Mouse (Mus musculus): ENCODE results near the gene Pkp2. TPM values are rescaled to one million over a fixed set of nuclear protein-coding genes. Genes with fewer than 3 reads are reported as not detected.
"Not testable (repeated sequence)": the region's sequence is repeated elsewhere in the genome, so short reads cannot be mapped to it uniquely, and the experiment has no call there.

Pkp2 gene
- 26.3 and 49.5 TPM in 2 replicates for polyA plus RNA-seq (2012; rRNA removed)

- WGBS: under 1% methylated on average over 59 of the region's 59 CpGs
These were observed at the start of gene Pkp2 for GRCm38 (mm10) chr16:16213079-16213760. TSS of gene Pkp2 (plus strand) at chr16:16213318.

GRCm38 (mm10) chr16:16197374-16197773 lies 15.7 kb upstream of the Pkp2 start:
- no peak overlapping the region for H3K4me3 ChIP-seq (ENCODE audit: low read depth, low read length)
- no peak overlapping the region for H3K27ac ChIP-seq (ENCODE audit: insufficient read depth, low read depth, low read length)
- no peaks in the 10 kb centered on the region for H3K36me3 ChIP-seq (ENCODE audit: control insufficient read depth, insufficient read depth, low read length)
- 69% methylated on average over 17 of the region's 17 CpGs for WGBS
- no peaks in the 10 kb centered on the region for H3K4me1 ChIP-seq (ENCODE audit: control insufficient read depth, insufficient read depth, insufficient read length, low read length)
- no peaks in the 10 kb centered on the region for H3K27me3 ChIP-seq (ENCODE audit: control insufficient read depth, insufficient read depth, low read length)
- no peak for TF ChIP-seq CTCF (IDR thresholded peaks at IDR 0.05; ENCODE audit: extremely low read depth, insufficient read length, insufficient replicate concordance, low read depth, low read length)
- TF ChIP-seq POLR2A (IDR thresholded peaks at IDR 0.05; ENCODE audit: low read depth, low read length): no peak

More at GRCm38 (mm10) chr16:16213079-16213760, at the start of gene Pkp2:
- Histone ChIP-seq H3K36me3 (ENCODE audit: control insufficient read depth, insufficient read depth, low read length) (no peaks in the 10 kb centered on the region), H3K4me1 (ENCODE audit: control insufficient read depth, insufficient read depth, insufficient read length, low read length) (peaks cover 4% of the 10 kb centered on the region), H3K4me3 (ENCODE audit: low read depth, low read length) (peak within 1 kb of the TSS; percentile 76), H3K27ac (ENCODE audit: insufficient read depth, low read depth, low read length) (peak within 1 kb of the TSS; percentile 75), H3K27me3 (ENCODE audit: control insufficient read depth, insufficient read depth, low read length) (no peaks in the 10 kb centered on the region)
- TF ChIP-seq POLR2A (IDR thresholded peaks at IDR 0.05; ENCODE audit: low read depth, low read length) (peak; percentile 69; the same call in 1 of the 2 replicates), CTCF (IDR thresholded peaks at IDR 0.05; ENCODE audit: extremely low read depth, insufficient read length, insufficient replicate concordance, low read depth, low read length) (no peak)

GRCm38 (mm10) chr16:16201991-16202390 lies 11.1 kb upstream of the Pkp2 start:
- TF ChIP-seq CTCF (IDR thresholded peaks at IDR 0.05; ENCODE audit: extremely low read depth, insufficient read length, insufficient replicate concordance, low read depth, low read length): peak; percentile 75; the same call in 1 of the 2 replicates
- not testable (repeated sequence) for H3K27me3 ChIP-seq (ENCODE audit: control insufficient read depth, insufficient read depth, low read length); H3K4me1 ChIP-seq (ENCODE audit: control insufficient read depth, insufficient read depth, insufficient read length, low read length); H3K4me3 ChIP-seq (ENCODE audit: low read depth, low read length); H3K27ac ChIP-seq (ENCODE audit: insufficient read depth, low read depth, low read length); H3K36me3 ChIP-seq (ENCODE audit: control insufficient read depth, insufficient read depth, low read length)
- WGBS: 27% methylated on average over 8 of the region's 8 CpGs

GRCm38 (mm10) chr16:16204648-16205047 lies 8.5 kb upstream of the Pkp2 start:
- Histone ChIP-seq H3K36me3 (ENCODE audit: control insufficient read depth, insufficient read depth, low read length) (no peaks in the 10 kb centered on the region), H3K27me3 (ENCODE audit: control insufficient read depth, insufficient read depth, low read length) (no peaks in the 10 kb centered on the region), H3K4me1 (ENCODE audit: control insufficient read depth, insufficient read depth, insufficient read length, low read length) (no peaks in the 10 kb centered on the region), H3K4me3 (ENCODE audit: low read depth, low read length) (no peak overlapping the region), H3K27ac (ENCODE audit: insufficient read depth, low read depth, low read length) (no peak overlapping the region)
- WGBS: 70% methylated on average over 1 of the region's 1 CpGs
- TF ChIP-seq CTCF (IDR thresholded peaks at IDR 0.05; ENCODE audit: extremely low read depth, insufficient read length, insufficient replicate concordance, low read depth, low read length) (no peak), POLR2A (IDR thresholded peaks at IDR 0.05; ENCODE audit: low read depth, low read length) (no peak)

GRCm38 (mm10) chr16:16212723-16213078 lies 417 bp upstream of the Pkp2 start:
- no peaks in the 10 kb centered on the region for H3K27me3 ChIP-seq (ENCODE audit: control insufficient read depth, insufficient read depth, low read length)
- H3K27ac ChIP-seq (ENCODE audit: insufficient read depth, low read depth, low read length): no peak overlapping the region
- H3K4me1 ChIP-seq (ENCODE audit: control insufficient read depth, insufficient read depth, insufficient read length, low read length): peaks cover 4% of the 10 kb centered on the region
- TF ChIP-seq POLR2A (IDR thresholded peaks at IDR 0.05; ENCODE audit: low read depth, low read length) (no peak), CTCF (IDR thresholded peaks at IDR 0.05; ENCODE audit: extremely low read depth, insufficient read length, insufficient replicate concordance, low read depth, low read length) (no peak)
- peak overlapping the region; percentile 76 for H3K4me3 ChIP-seq (ENCODE audit: low read depth, low read length)
- no peaks in the 10 kb centered on the region for H3K36me3 ChIP-seq (ENCODE audit: control insufficient read depth, insufficient read depth, low read length)
- 7% methylated on average over 7 of the region's 7 CpGs for WGBS

DNA sequence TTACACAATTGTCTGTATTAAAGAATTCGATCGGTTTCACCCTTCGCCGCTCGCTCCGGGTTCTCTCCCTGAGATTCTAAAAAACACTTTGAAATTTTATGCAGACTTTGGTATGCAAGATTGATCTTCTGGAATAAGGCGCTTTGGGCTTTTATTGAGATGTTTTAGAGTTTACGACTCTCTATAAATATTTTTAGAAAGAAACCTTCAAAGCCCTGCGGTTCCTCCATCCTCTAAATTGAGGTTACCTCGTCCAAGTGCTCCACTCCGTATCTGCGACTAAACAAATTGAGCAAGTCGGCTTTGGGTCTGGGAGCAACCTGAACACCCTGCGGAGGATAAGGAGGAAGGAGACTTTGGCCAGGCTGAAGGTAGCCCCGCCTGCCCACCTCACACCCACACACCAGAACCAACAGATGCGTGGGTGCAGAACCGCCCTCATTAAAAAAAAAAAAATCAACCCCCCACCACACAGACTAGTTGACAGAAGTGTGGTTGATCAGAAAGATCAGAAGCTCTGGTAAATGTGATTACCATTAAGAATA lies 715 bp downstream of the Pkp2 start:
- Histone ChIP-seq H3K27ac (ENCODE audit: insufficient read depth, low read depth, low read length) (peak overlapping the region; percentile 75; the same call in 1 of the 2 replicates), H3K4me3 (ENCODE audit: low read depth, low read length) (peak overlapping the region; percentile 76), H3K27me3 (ENCODE audit: control insufficient read depth, insufficient read depth, low read length) (no peaks in the 10 kb centered on the region), H3K36me3 (ENCODE audit: control insufficient read depth, insufficient read depth, low read length) (no peaks in the 10 kb centered on the region), H3K4me1 (ENCODE audit: control insufficient read depth, insufficient read depth, insufficient read length, low read length) (peaks cover 4% of the 10 kb centered on the region)
- TF ChIP-seq POLR2A (IDR thresholded peaks at IDR 0.05; ENCODE audit: low read depth, low read length) (no peak), CTCF (IDR thresholded peaks at IDR 0.05; ENCODE audit: extremely low read depth, insufficient read length, insufficient replicate concordance, low read depth, low read length) (no peak)
- 1% methylated on average over 17 of the region's 17 CpGs for WGBS

DNA sequence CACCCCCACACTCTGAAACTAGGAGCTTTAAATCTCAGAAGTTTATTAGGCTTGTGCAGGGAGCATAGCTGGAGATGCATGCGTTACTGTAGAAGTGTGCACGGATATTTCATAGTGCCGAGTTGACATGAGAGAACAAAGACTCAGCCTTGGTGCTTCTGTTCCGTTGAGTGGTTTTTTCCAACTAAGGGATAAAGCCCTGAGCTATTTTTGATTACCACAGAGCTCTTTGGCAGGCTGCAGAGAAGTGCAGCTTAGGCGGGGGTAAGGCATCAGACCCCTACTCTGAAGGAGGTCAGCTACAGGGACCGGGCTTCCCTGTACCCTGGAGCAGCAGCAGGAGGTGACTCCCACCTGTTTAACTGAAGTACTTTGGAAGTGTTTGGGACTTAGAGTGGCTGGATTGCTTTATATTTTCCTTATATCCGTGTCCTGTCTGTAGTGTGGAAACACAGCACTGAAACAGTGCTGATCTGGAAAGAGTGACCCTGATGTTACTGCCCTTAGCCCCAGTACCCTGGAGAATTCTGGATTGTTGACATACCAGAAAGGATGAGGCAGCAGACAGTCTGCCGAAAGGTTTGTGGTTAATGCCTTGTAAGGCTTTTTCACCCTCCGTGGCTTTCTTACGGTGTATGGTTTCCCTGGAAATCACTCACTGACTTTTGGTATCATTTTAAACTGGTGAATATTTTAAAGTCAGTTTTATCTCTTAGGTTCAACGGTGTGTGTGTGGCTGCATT lies 2.7 kb downstream of the Pkp2 start:
- TF ChIP-seq POLR2A (IDR thresholded peaks at IDR 0.05; ENCODE audit: low read depth, low read length) (no peak), CTCF (IDR thresholded peaks at IDR 0.05; ENCODE audit: extremely low read depth, insufficient read length, insufficient replicate concordance, low read depth, low read length) (no peak)
- Histone ChIP-seq H3K27me3 (ENCODE audit: control insufficient read depth, insufficient read depth, low read length) (no peaks in the 10 kb centered on the region), H3K27ac (ENCODE audit: insufficient read depth, low read depth, low read length) (no peak overlapping the region; the same call in 1 of the 2 replicates), H3K4me3 (ENCODE audit: low read depth, low read length) (no peak overlapping the region), H3K4me1 (ENCODE audit: control insufficient read depth, insufficient read depth, insufficient read length, low read length) (peaks cover 4% of the 10 kb centered on the region), H3K36me3 (ENCODE audit: control insufficient read depth, insufficient read depth, low read length) (0 out of 2 replicates have a peak, but pooled peaks cover 2% of the 10 kb centered on the region)
- 66% methylated on average over 11 of the region's 11 CpGs for WGBS

Data from small intestine, adult 2 months (tissue).